Mouse (Mus musculus): Measurements from ENCODE around the gene Unc13b. TPM values are rescaled to one million over a fixed set of nuclear protein-coding genes. Genes with fewer than 3 reads are reported as not detected.
A peak's percentile ranks its signal among the peaks of the same experiment; 100 is the strongest.

The Unc13b gene
- polyA plus RNA-seq, 1 experiment from 2014 or later = 13.0 TPM

- no peak overlapping the region for H3K9ac ChIP-seq (ENCODE audit: low read depth, low read length)
- H3K4me2 ChIP-seq (ENCODE audit: low read length) = peak overlapping the region; percentile 74
- no peaks in the 10 kb centered on the region; the same call in 1 of the 2 replicates for H3K9me3 ChIP-seq (ENCODE audit: control insufficient read depth, low read length)
- no peaks in the 10 kb centered on the region for H3K27me3 ChIP-seq (replicated peaks; ENCODE audit: control insufficient read depth, insufficient read depth, low read length)
- no peak overlapping the region for H3K4me3 ChIP-seq (ENCODE audit: low read length)
- 59% methylated on average over 3 of the region's 3 CpGs for WGBS
- H3K27ac ChIP-seq (ENCODE audit: low read depth, low read length) = no peak overlapping the region
- H3K36me3 ChIP-seq (ENCODE audit: control insufficient read depth, insufficient read depth, low read length) = no peaks in the 10 kb centered on the region
- no peaks in the 10 kb centered on the region; the same call in 1 of the 2 replicates for H3K4me1 ChIP-seq (ENCODE audit: control insufficient read depth, insufficient read depth, low read depth, low read length)
- no peak for ATAC-seq
Observed at GRCm38 (mm10) chr4:43060286-43060685, 1.5 kb downstream of the Unc13b start.

GRCm38 (mm10) chr4:43065471-43065870, 6.7 kb downstream of the Unc13b start:
- Histone ChIP-seq H3K4me2 (ENCODE audit: low read length) (no peak overlapping the region), H3K9ac (ENCODE audit: low read depth, low read length) (no peak overlapping the region), H3K9me3 (ENCODE audit: control insufficient read depth, low read length) (no peaks in the 10 kb centered on the region), H3K27me3 (replicated peaks; ENCODE audit: control insufficient read depth, insufficient read depth, low read length) (no peaks in the 10 kb centered on the region), H3K4me1 (ENCODE audit: control insufficient read depth, insufficient read depth, low read depth, low read length) (no peaks in the 10 kb centered on the region), H3K36me3 (ENCODE audit: control insufficient read depth, insufficient read depth, low read length) (no peaks in the 10 kb centered on the region), H3K4me3 (ENCODE audit: low read length) (no peak overlapping the region), H3K27ac (ENCODE audit: low read depth, low read length) (no peak overlapping the region)
- ATAC-seq = no peak
- 98% methylated on average over 4 of the region's 4 CpGs for WGBS

- Histone ChIP-seq H3K36me3 (ENCODE audit: control insufficient read depth, insufficient read depth, low read length) (no peaks in the 10 kb centered on the region), H3K27me3 (replicated peaks; ENCODE audit: control insufficient read depth, insufficient read depth, low read length) (no peaks in the 10 kb centered on the region), H3K4me3 (ENCODE audit: low read length) (no peak overlapping the region), H3K9me3 (ENCODE audit: control insufficient read depth, low read length) (no peaks in the 10 kb centered on the region), H3K27ac (ENCODE audit: low read depth, low read length) (no peak overlapping the region), H3K4me1 (ENCODE audit: control insufficient read depth, insufficient read depth, low read depth, low read length) (no peaks in the 10 kb centered on the region), H3K4me2 (ENCODE audit: low read length) (no peak overlapping the region), H3K9ac (ENCODE audit: low read depth, low read length) (no peak overlapping the region)
- no peak for ATAC-seq
Observed at GRCm38 (mm10) chr4:43074923-43075322, 16.2 kb downstream of the Unc13b start.

GRCm38 (mm10) chr4:43078071-43078718, 19.4 kb downstream of the Unc13b start:
- no peak overlapping the region for H3K9ac ChIP-seq (ENCODE audit: low read depth, low read length)
- WGBS = 59% methylated on average over 7 of the region's 7 CpGs
- H3K27me3 ChIP-seq (replicated peaks; ENCODE audit: control insufficient read depth, insufficient read depth, low read length) = no peaks in the 10 kb centered on the region
- H3K4me3 ChIP-seq (ENCODE audit: low read length) = no peak overlapping the region
- H3K9me3 ChIP-seq (ENCODE audit: control insufficient read depth, low read length) = no peaks in the 10 kb centered on the region
- no peak for ATAC-seq
- no peak overlapping the region for H3K4me2 ChIP-seq (ENCODE audit: low read length)
- no peaks in the 10 kb centered on the region for H3K36me3 ChIP-seq (ENCODE audit: control insufficient read depth, insufficient read depth, low read length)
- H3K27ac ChIP-seq (ENCODE audit: low read depth, low read length) = no peak overlapping the region
- H3K4me1 ChIP-seq (ENCODE audit: control insufficient read depth, insufficient read depth, low read depth, low read length) = no peaks in the 10 kb centered on the region

- H3K27ac ChIP-seq (ENCODE audit: low read depth, low read length) = no peak overlapping the region
- no peak overlapping the region for H3K4me3 ChIP-seq (ENCODE audit: low read length)
- no peaks in the 10 kb centered on the region for H3K36me3 ChIP-seq (ENCODE audit: control insufficient read depth, insufficient read depth, low read length)
- H3K4me2 ChIP-seq (ENCODE audit: low read length) = no peak overlapping the region
- H3K27me3 ChIP-seq (replicated peaks; ENCODE audit: control insufficient read depth, insufficient read depth, low read length) = no peaks in the 10 kb centered on the region
- H3K9me3 ChIP-seq (ENCODE audit: control insufficient read depth, low read length) = no peaks in the 10 kb centered on the region
- H3K9ac ChIP-seq (ENCODE audit: low read depth, low read length) = no peak overlapping the region
- no peak for ATAC-seq
- WGBS = 79% methylated on average over 2 of the region's 2 CpGs
- no peaks in the 10 kb centered on the region for H3K4me1 ChIP-seq (ENCODE audit: control insufficient read depth, insufficient read depth, low read depth, low read length)
Observed at GRCm38 (mm10) chr4:43082458-43082857, 23.7 kb downstream of the Unc13b start.

GRCm38 (mm10) chr4:43089950-43090349, 31.2 kb downstream of the Unc13b start:
- no peaks in the 10 kb centered on the region for H3K9me3 ChIP-seq (ENCODE audit: control insufficient read depth, low read length)
- 89% methylated on average over 2 of the region's 2 CpGs for WGBS
- ATAC-seq = no peak

GRCm38 (mm10) chr4:43091183-43091582, 32.4 kb downstream of the Unc13b start:
- H3K27me3 ChIP-seq (replicated peaks; ENCODE audit: control insufficient read depth, insufficient read depth, low read length) = no peaks in the 10 kb centered on the region
- no peak overlapping the region for H3K27ac ChIP-seq (ENCODE audit: low read depth, low read length)

More at GRCm38 (mm10) chr4:43089950-43090349, 31.2 kb downstream of the Unc13b start:
- no peaks in the 10 kb centered on the region for H3K36me3 ChIP-seq (ENCODE audit: control insufficient read depth, insufficient read depth, low read length)
- H3K9ac ChIP-seq (ENCODE audit: low read depth, low read length) = no peak overlapping the region
- no peaks in the 10 kb centered on the region for H3K27me3 ChIP-seq (replicated peaks; ENCODE audit: control insufficient read depth, insufficient read depth, low read length)
- H3K4me2 ChIP-seq (ENCODE audit: low read length) = no peak overlapping the region
- H3K4me1 ChIP-seq (ENCODE audit: control insufficient read depth, insufficient read depth, low read depth, low read length) = no peaks in the 10 kb centered on the region
- H3K4me3 ChIP-seq (ENCODE audit: low read length) = no peak overlapping the region
- H3K27ac ChIP-seq (ENCODE audit: low read depth, low read length) = no peak overlapping the region

GRCm38 (mm10) chr4:43113491-43113890, 54.7 kb downstream of the Unc13b start:
- H3K9me3 ChIP-seq (ENCODE audit: control insufficient read depth, low read length) = no peaks in the 10 kb centered on the region
- H3K4me2 ChIP-seq (ENCODE audit: low read length) = no peak overlapping the region
- H3K4me1 ChIP-seq (ENCODE audit: control insufficient read depth, insufficient read depth, low read depth, low read length) = no peaks in the 10 kb centered on the region
- H3K27me3 ChIP-seq (replicated peaks; ENCODE audit: control insufficient read depth, insufficient read depth, low read length) = no peaks in the 10 kb centered on the region
- no peak overlapping the region for H3K9ac ChIP-seq (ENCODE audit: low read depth, low read length)
- no peak for ATAC-seq
- H3K27ac ChIP-seq (ENCODE audit: low read depth, low read length) = no peak overlapping the region
- no peaks in the 10 kb centered on the region for H3K36me3 ChIP-seq (ENCODE audit: control insufficient read depth, insufficient read depth, low read length)
- H3K4me3 ChIP-seq (ENCODE audit: low read length) = no peak overlapping the region

More at GRCm38 (mm10) chr4:43091183-43091582, 32.4 kb downstream of the Unc13b start:
- H3K4me1 ChIP-seq (ENCODE audit: control insufficient read depth, insufficient read depth, low read depth, low read length) = no peaks in the 10 kb centered on the region
- H3K4me2 ChIP-seq (ENCODE audit: low read length) = no peak overlapping the region
- no peaks in the 10 kb centered on the region for H3K9me3 ChIP-seq (ENCODE audit: control insufficient read depth, low read length)
- 89% methylated on average over 4 of the region's 4 CpGs for WGBS
- H3K4me3 ChIP-seq (ENCODE audit: low read length) = no peak overlapping the region
- no peak for ATAC-seq
- no peaks in the 10 kb centered on the region for H3K36me3 ChIP-seq (ENCODE audit: control insufficient read depth, insufficient read depth, low read length)
- no peak overlapping the region for H3K9ac ChIP-seq (ENCODE audit: low read depth, low read length)

- no peak overlapping the region for H3K4me2 ChIP-seq (ENCODE audit: low read length)
- no peak for ATAC-seq
- no peaks in the 10 kb centered on the region for H3K36me3 ChIP-seq (ENCODE audit: control insufficient read depth, insufficient read depth, low read length)
- H3K27me3 ChIP-seq (replicated peaks; ENCODE audit: control insufficient read depth, insufficient read depth, low read length) = no peaks in the 10 kb centered on the region
- no peaks in the 10 kb centered on the region for H3K9me3 ChIP-seq (ENCODE audit: control insufficient read depth, low read length)
- no peak overlapping the region for H3K27ac ChIP-seq (ENCODE audit: low read depth, low read length)
- H3K4me3 ChIP-seq (ENCODE audit: low read length) = no peak overlapping the region
- no peaks in the 10 kb centered on the region for H3K4me1 ChIP-seq (ENCODE audit: control insufficient read depth, insufficient read depth, low read depth, low read length)
- WGBS = 87% methylated on average over 2 of the region's 2 CpGs
- no peak overlapping the region for H3K9ac ChIP-seq (ENCODE audit: low read depth, low read length)
Observed at GRCm38 (mm10) chr4:43114512-43114911, 55.8 kb downstream of the Unc13b start.
